8 mouse cellular contexts compared by ENCODE assay signal in the genomic region with DNA sequence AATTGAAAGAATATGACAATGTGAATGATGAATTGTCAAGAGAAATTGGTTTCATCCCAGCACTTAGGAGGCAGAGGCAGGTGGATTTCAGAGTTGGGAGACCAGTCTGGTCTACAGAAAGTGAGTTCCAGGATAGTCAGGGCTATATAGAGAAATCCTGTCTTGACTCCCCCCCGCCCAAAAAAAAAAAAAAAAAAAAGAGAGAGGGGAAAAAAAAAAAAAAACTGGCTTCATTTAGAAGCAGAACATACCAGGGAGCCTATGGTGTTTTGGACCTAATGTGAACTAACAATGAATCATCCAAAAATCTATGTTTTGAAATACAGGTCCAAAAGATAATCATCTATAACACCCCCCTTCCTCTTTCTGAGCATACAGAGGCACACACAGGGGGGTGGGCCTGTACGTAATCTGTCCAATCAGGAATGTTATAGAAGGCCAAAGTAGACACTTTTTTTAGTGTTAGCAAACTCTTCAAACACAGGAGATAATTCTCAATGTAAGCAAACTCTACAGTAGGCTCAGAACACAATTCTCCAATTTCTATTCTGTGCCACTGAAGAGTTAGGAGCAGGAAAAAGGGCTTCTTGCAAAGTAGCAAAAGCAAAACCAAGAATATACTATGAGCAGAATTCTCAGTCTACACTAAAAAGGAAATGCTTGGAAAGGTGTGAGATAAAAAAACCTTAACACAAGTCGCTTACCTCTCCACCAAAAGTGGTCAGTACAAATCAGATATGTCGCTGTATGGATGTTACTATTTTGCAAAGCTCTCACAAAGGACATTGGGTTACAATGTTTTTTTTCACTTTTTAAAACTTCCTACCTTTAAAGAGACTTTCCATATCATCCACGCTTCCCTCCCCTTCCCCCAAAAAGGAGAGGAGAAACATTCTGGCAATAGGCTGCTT. TPM values are rescaled to one million over a fixed set of nuclear protein-coding genes. Genes with fewer than 3 reads are reported as not detected.
DNase-seq lines count a peak whose midpoint lies in the region; ATAC-seq and TF ChIP-seq lines count a peak whose summit lies in the region.

No protein-coding gene starts in this region.

- in situ Hi-C loops in ES-E14 (cut with MboI; ENCODE audit: low sequenced_read_pairs in 2 of 2, unreplicated experiment in 2 of 2), result no loop called here

- no peak for DNase-seq in heart, adult 8-10 months (ENCODE audit: low spot score)
- DNase-seq in ES-E14 (ENCODE audit: low read depth, low spot score), result no peak
- DNase-seq in midbrain, embryonic 10.5 days (ENCODE audit: low spot score), result no peak
- DNase-seq in gastrocnemius, postnatal 10 days, result no peak
- DNase-seq in right cerebral cortex, adult 2 months (ENCODE audit: low spot score in 2 of 2), result no peak
- no peak for DNase-seq in left cerebral cortex, adult 11 months (ENCODE audit: low spot score)

- WGBS in heart, embryonic 13.5 days, result 40% methylated on average over 5 of the region's 5 CpGs
- WGBS in hindbrain, embryonic 13.5 days, result 72% methylated on average over 5 of the region's 5 CpGs
- WGBS in midbrain, embryonic 10.5 days, result 76% methylated on average over 5 of the region's 5 CpGs

- no peaks in the 10 kb centered on the region for H3K27me3 ChIP-seq in heart, embryonic 13.5 days (replicated peaks)
- no peaks in the 10 kb centered on the region for H3K27me3 ChIP-seq in hindbrain, embryonic 13.5 days
- no peaks in the 10 kb centered on the region for H3K27me3 ChIP-seq in midbrain, embryonic 10.5 days (ENCODE audit: low read depth, poor library complexity, severe bottlenecking)

- H3K27ac ChIP-seq in heart, embryonic 13.5 days (replicated peaks), result peak overlapping the region; percentile 63
- peak overlapping the region; percentile 79; the same call in 1 of the 2 replicates for H3K27ac ChIP-seq in ES-E14 (ENCODE audit: insufficient read depth, low read depth, low read length, poor library complexity, severe bottlenecking)
- H3K27ac ChIP-seq in hindbrain, embryonic 13.5 days, result no peak overlapping the region
- H3K27ac ChIP-seq in midbrain, embryonic 10.5 days (replicated peaks), result peak overlapping the region; percentile 100

- H3K9me3 ChIP-seq in heart, embryonic 13.5 days, result no peaks in the 10 kb centered on the region
- no peaks in the 10 kb centered on the region for H3K9me3 ChIP-seq in ES-E14 (ENCODE audit: control insufficient read depth, insufficient read depth, low read depth, low read length)
- no peaks in the 10 kb centered on the region for H3K9me3 ChIP-seq in hindbrain, embryonic 13.5 days
- H3K9me3 ChIP-seq in midbrain, embryonic 10.5 days (replicated peaks), result no peaks in the 10 kb centered on the region

- ATAC-seq in heart, embryonic 13.5 days (ENCODE audit: extremely low read depth, insufficient number of reproducible peaks, low FRiP score, low TSS enrichment), result no peak
- ATAC-seq in hindbrain, embryonic 13.5 days (ENCODE audit: low FRiP score), result no peak

- H3K4me2 ChIP-seq in heart, embryonic 13.5 days, result peak overlapping the region; percentile 82
- H3K4me2 ChIP-seq in hindbrain, embryonic 13.5 days, result peak overlapping the region; percentile 84

- peak overlapping the region; percentile 99 for H3K9ac ChIP-seq in heart, embryonic 13.5 days
- peak overlapping the region; percentile 84; the same call in 1 of the 2 replicates for H3K9ac ChIP-seq in ES-E14 (ENCODE audit: insufficient read depth, low read depth, low read length, poor library complexity, severe bottlenecking)
- peak overlapping the region; percentile 75 for H3K9ac ChIP-seq in hindbrain, embryonic 13.5 days

- peaks cover 53% of the 10 kb centered on the region for H3K4me1 ChIP-seq in heart, embryonic 13.5 days
- peaks cover 4 to 7% of the 10 kb centered on the region in 2 experiments; a peak in 3 of 4 replicates for H3K4me1 ChIP-seq in ES-E14 (ENCODE audit: control insufficient read depth in 2 of 2, insufficient read depth in 2 of 2, low read length in 2 of 2, poor library complexity in 1 of 2)
- H3K4me1 ChIP-seq in hindbrain, embryonic 13.5 days (replicated peaks), result peaks cover 42% of the 10 kb centered on the region
- peaks cover 44% of the 10 kb centered on the region for H3K4me1 ChIP-seq in midbrain, embryonic 10.5 days

- peak overlapping the region; percentile 93 for H3K4me3 ChIP-seq in heart, embryonic 13.5 days
- peak overlapping the region; percentile 99 for H3K4me3 ChIP-seq in ES-E14 (ENCODE audit: insufficient read depth in 1 of 2, low read depth in 1 of 2, low read length in 2 of 2, poor library complexity in 1 of 2, severe bottlenecking in 1 of 2)
- peak overlapping the region; percentile 88 for H3K4me3 ChIP-seq in hindbrain, embryonic 13.5 days
- peak overlapping the region; percentile 97 for H3K4me3 ChIP-seq in midbrain, embryonic 10.5 days

- H3K36me3 ChIP-seq in heart, embryonic 13.5 days, result peaks cover 57% of the 10 kb centered on the region
- peaks cover 35% of the 10 kb centered on the region for H3K36me3 ChIP-seq in ES-E14 (ENCODE audit: control insufficient read depth, insufficient read depth, low read length, poor library complexity, severe bottlenecking)
- H3K36me3 ChIP-seq in hindbrain, embryonic 13.5 days, result peaks cover 47% of the 10 kb centered on the region
- H3K36me3 ChIP-seq in midbrain, embryonic 10.5 days, result peaks cover 67% of the 10 kb centered on the region

TF ChIP-seq in ES-E14, 5 proteins besides CTCF, POLR2A, EP300 and RAD21:
- TF ChIP-seq ZNF384 (IDR thresholded peaks at IDR 0.05; ENCODE audit: low read depth, low read length) (peak; percentile 69; the same call in 1 of the 2 replicates), MAFK (IDR thresholded peaks at IDR 0.05; ENCODE audit: insufficient read depth, low read depth, low read length) (no peak), CHD2 (IDR thresholded peaks at IDR 0.05; ENCODE audit: low read depth, low read length) (0 out of 2 replicates have a peak, but pooled peaks have one; percentile 25), ZC3H11A (IDR thresholded peaks at IDR 0.05; ENCODE audit: borderline replicate concordance, low read depth, low read length) (no peak), HCFC1 (IDR thresholded peaks at IDR 0.05; ENCODE audit: borderline replicate concordance, insufficient read depth, low read length) (no peak)

RNA-seq across cellular contexts. Expression of gene Kpnb1, which starts 1.7 kb away (rescaled TPM):
- 34.0 and 35.2 TPM in 2 replicates for polyA plus RNA-seq in heart, embryonic 13.5 days (2015; fragmentation: Nextera tagmentation; extraction: Ambion mirVana)
- total RNA-seq in heart, adult 8-10 months (2022), result 10 to 100 TPM; 78.7 to 80.0 (median 79.7) TPM
- 272 and 369 TPM in 2 replicates for total RNA-seq in ES-E14 (2012; rRNA removed)
- 36.7 and 39.7 TPM in 2 replicates for polyA plus RNA-seq in hindbrain, embryonic 13.5 days (2015; fragmentation: Nextera tagmentation; extraction: Ambion mirVana)
- polyA plus RNA-seq in midbrain, embryonic 10.5 days (2016; fragmentation: Nextera tagmentation; extraction: Ambion mirVana), result 82.9 and 95.7 TPM in 2 replicates
- total RNA-seq in gastrocnemius, postnatal 10 days (2021), result 10 to 100 TPM; 72.9 to 87.5 TPM

RNA-seq across cellular contexts. Expression of gene Tbkbp1, which starts 34.7 kb away (rescaled TPM):
- 5.5 and 6.6 TPM in 2 replicates for polyA plus RNA-seq in heart, embryonic 13.5 days (2015; fragmentation: Nextera tagmentation; extraction: Ambion mirVana)
- 10 to 100 TPM; 12.2 to 14.9 (median 13.9) TPM for total RNA-seq in heart, adult 8-10 months (2022)
- 3.5 and 4.5 TPM in 2 replicates for total RNA-seq in ES-E14 (2012; rRNA removed)
- 7.3 and 8.2 TPM in 2 replicates for polyA plus RNA-seq in hindbrain, embryonic 13.5 days (2015; fragmentation: Nextera tagmentation; extraction: Ambion mirVana)
- 4.3 and 4.9 TPM in 2 replicates for polyA plus RNA-seq in midbrain, embryonic 10.5 days (2016; fragmentation: Nextera tagmentation; extraction: Ambion mirVana)
- total RNA-seq in gastrocnemius, postnatal 10 days (2021), result 1 to 10 TPM; 7.1 to 9.9 TPM
